Mouse (Mus musculus): Measurements from ENCODE around the gene Zswim8. TPM values are rescaled to one million over a fixed set of nuclear protein-coding genes. Genes with fewer than 3 reads are reported as not detected.

Zswim8 gene
- polyA plus RNA-seq, 1 experiment from 2014 or later = 22.3 TPM

GRCm38 (mm10) chr14:20664436-20664835, 42.9 kb upstream of the Zswim8 start:
- H3K4me2 ChIP-seq (ENCODE audit: low read depth, low read length) = peak overlapping the region; percentile 90
- H3K9ac ChIP-seq (ENCODE audit: low read length) = peak overlapping the region; percentile 77
- H3K27ac ChIP-seq (ENCODE audit: low read length) = peak overlapping the region; percentile 94
- peaks cover 33% of the 10 kb centered on the region for H3K4me1 ChIP-seq (ENCODE audit: control insufficient read depth, insufficient read depth, low read length)
- no peaks in the 10 kb centered on the region for H3K9me3 ChIP-seq (replicated peaks; ENCODE audit: control insufficient read depth, low read length)
- WGBS = 27% methylated on average over 3 of the region's 3 CpGs
- H3K27me3 ChIP-seq (ENCODE audit: control insufficient read depth, insufficient read depth, low read length) = no peaks in the 10 kb centered on the region
- ATAC-seq (replicated peaks; ENCODE audit: extremely low read depth, insufficient read depth, low FRiP score) = peak; percentile 66
- no peaks in the 10 kb centered on the region for H3K36me3 ChIP-seq (ENCODE audit: control insufficient read depth, insufficient read depth)
- peak overlapping the region; percentile 72 for H3K4me3 ChIP-seq (ENCODE audit: low read length)

- Histone ChIP-seq H3K4me2 (ENCODE audit: low read depth, low read length) (peak overlapping the region; percentile 90), H3K9me3 (replicated peaks; ENCODE audit: control insufficient read depth, low read length) (no peaks in the 10 kb centered on the region), H3K4me3 (ENCODE audit: low read length) (peak overlapping the region; percentile 53), H3K4me1 (ENCODE audit: control insufficient read depth, insufficient read depth, low read length) (peaks cover 18% of the 10 kb centered on the region), H3K36me3 (ENCODE audit: control insufficient read depth, insufficient read depth) (no peaks in the 10 kb centered on the region), H3K27ac (ENCODE audit: low read length) (peak overlapping the region; percentile 92), H3K9ac (ENCODE audit: low read length) (peak overlapping the region; percentile 81), H3K27me3 (ENCODE audit: control insufficient read depth, insufficient read depth, low read length) (no peaks in the 10 kb centered on the region)
- 63% methylated on average over 1 of the region's 1 CpGs for WGBS
- no peak for ATAC-seq (replicated peaks; ENCODE audit: extremely low read depth, insufficient read depth, low FRiP score)
These were observed 39.9 kb upstream of the Zswim8 start for GRCm38 (mm10) chr14:20667469-20667868.

DNA sequence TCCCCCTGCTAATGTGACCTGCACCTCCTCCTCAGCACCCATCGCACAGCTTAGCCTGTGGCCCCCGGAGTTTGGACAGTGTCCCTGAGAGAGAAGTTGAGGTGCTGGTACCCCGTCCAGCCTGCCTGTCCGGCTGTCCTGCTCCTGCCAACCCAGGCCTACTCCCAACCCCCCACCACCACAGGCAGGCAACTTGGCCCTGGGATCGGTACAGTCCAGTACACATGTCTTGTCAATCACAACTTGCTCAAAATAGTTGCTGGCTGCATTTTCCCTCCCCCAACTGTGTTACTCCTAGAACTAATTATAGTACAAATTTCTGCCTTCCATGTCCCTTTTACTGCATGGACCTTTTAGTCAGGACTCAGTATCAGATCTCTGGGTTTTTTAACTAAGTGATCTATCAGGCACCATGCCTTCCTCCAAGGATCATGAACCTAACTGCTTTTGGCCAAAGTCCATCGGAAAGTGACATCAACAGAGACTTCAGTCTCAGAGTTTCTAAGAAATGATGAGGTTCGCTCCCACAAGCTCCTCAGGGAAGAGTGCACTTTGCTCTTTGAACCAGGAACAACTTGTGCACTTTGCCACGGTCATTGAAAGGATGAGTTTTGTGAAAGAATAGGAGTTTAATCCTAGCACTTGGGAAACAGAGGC, 39.1 kb upstream of the Zswim8 start, which contains the start of gene Synpo2l:
Gene Synpo2l, minus strand, starts transcription at position 201 of the 657 bp plus-strand sequence.
- no peaks in the 10 kb centered on the region for H3K36me3 ChIP-seq (ENCODE audit: control insufficient read depth, insufficient read depth)
- H3K27me3 ChIP-seq (ENCODE audit: control insufficient read depth, insufficient read depth, low read length) = no peaks in the 10 kb centered on the region
- peak within 1 kb of the TSS; percentile 90 for H3K4me2 ChIP-seq (ENCODE audit: low read depth, low read length)
- peaks cover 20% of the 10 kb centered on the region for H3K4me1 ChIP-seq (ENCODE audit: control insufficient read depth, insufficient read depth, low read length)
- H3K9me3 ChIP-seq (replicated peaks; ENCODE audit: control insufficient read depth, low read length) = no peaks in the 10 kb centered on the region; the same call in 1 of the 2 replicates
- H3K9ac ChIP-seq (ENCODE audit: low read length) = peak within 1 kb of the TSS; percentile 81
- H3K27ac ChIP-seq (ENCODE audit: low read length) = peak within 1 kb of the TSS; percentile 92
- ATAC-seq (replicated peaks; ENCODE audit: extremely low read depth, insufficient read depth, low FRiP score) = peak; percentile 80
- H3K4me3 ChIP-seq (ENCODE audit: low read length) = peak within 1 kb of the TSS; percentile 53
- WGBS = 54% methylated on average over 8 of the region's 8 CpGs

GRCm38 (mm10) chr14:20672990-20673389, 34.4 kb upstream of the Zswim8 start:
- Histone ChIP-seq H3K4me3 (ENCODE audit: low read length) (no peak overlapping the region), H3K27me3 (ENCODE audit: control insufficient read depth, insufficient read depth, low read length) (no peaks in the 10 kb centered on the region), H3K4me2 (ENCODE audit: low read depth, low read length) (no peak overlapping the region), H3K36me3 (ENCODE audit: control insufficient read depth, insufficient read depth) (peaks cover 13% of the 10 kb centered on the region), H3K9ac (ENCODE audit: low read length) (no peak overlapping the region), H3K4me1 (ENCODE audit: control insufficient read depth, insufficient read depth, low read length) (peaks cover 23% of the 10 kb centered on the region), H3K27ac (ENCODE audit: low read length) (no peak overlapping the region; the same call in 1 of the 2 replicates), H3K9me3 (replicated peaks; ENCODE audit: control insufficient read depth, low read length) (no peaks in the 10 kb centered on the region; the same call in 1 of the 2 replicates)
- WGBS = 89% methylated on average over 2 of the region's 2 CpGs
- no peak for ATAC-seq (replicated peaks; ENCODE audit: extremely low read depth, insufficient read depth, low FRiP score)

- H3K27ac ChIP-seq (ENCODE audit: low read length) = peak overlapping the region; percentile 95
- no peaks in the 10 kb centered on the region; the same call in 1 of the 2 replicates for H3K9me3 ChIP-seq (replicated peaks; ENCODE audit: control insufficient read depth, low read length)
- peak overlapping the region; percentile 91 for H3K4me2 ChIP-seq (ENCODE audit: low read depth, low read length)
- H3K4me3 ChIP-seq (ENCODE audit: low read length) = peak overlapping the region; percentile 82
- no peak for ATAC-seq (replicated peaks; ENCODE audit: extremely low read depth, insufficient read depth, low FRiP score)
- peaks cover 21% of the 10 kb centered on the region for H3K4me1 ChIP-seq (ENCODE audit: control insufficient read depth, insufficient read depth, low read length)
- peak overlapping the region; percentile 75 for H3K9ac ChIP-seq (ENCODE audit: low read length)
- H3K36me3 ChIP-seq (ENCODE audit: control insufficient read depth, insufficient read depth) = peaks cover 20% of the 10 kb centered on the region
- no peaks in the 10 kb centered on the region for H3K27me3 ChIP-seq (ENCODE audit: control insufficient read depth, insufficient read depth, low read length)
- 8% methylated on average over 13 of the region's 13 CpGs for WGBS
These were observed 33.7 kb upstream of the Zswim8 start for GRCm38 (mm10) chr14:20673735-20674063.

DNA sequence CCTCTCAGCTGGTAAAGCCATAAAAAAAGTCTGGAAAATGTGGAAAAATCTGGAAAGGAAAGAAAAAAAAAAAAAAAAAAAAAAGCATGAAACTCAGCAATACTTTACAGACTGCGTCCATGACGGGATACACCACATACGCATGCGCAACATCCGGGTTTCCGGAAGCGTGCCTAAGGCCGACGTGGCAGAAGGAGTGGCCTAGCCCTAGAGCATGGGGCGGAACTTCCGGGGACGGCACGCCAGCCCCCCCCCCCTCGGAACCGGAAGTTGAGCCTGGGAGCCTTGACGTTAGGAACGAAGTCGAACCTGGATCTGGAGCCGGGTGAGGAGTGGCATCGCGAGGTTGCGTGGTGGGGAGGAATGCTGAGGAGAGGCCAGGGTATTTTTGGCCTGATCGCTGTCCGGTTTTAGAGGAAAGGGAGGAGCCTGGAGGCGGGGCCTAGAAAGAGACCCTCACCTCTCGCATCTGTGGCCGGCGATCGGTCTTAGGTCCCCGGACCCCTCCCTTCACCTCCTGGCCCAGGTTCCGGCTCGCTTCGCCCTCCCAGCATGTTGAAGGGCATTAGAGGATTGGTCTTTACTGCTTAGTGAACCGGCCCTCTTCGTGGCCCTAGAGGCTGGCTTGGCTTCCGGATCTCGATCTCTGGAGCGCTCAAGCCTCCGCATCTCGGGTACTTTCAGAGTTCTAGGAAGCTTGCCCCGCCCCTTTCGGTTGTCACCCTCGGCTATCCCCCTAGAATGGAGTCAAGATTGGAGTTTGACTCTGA, 33.1 kb upstream of the Zswim8 start, which contains the start of gene Sec24c:
Gene Sec24c, plus strand, starts transcription at position 245 of the 770 bp plus-strand sequence.
- 0% methylated on average over 43 of the region's 43 CpGs for WGBS
- H3K9me3 ChIP-seq (replicated peaks; ENCODE audit: control insufficient read depth, low read length) = no peaks in the 10 kb centered on the region; the same call in 1 of the 2 replicates
- H3K36me3 ChIP-seq (ENCODE audit: control insufficient read depth, insufficient read depth) = peaks cover 25% of the 10 kb centered on the region
- peak within 1 kb of the TSS; percentile 91 for H3K4me2 ChIP-seq (ENCODE audit: low read depth, low read length)
- H3K9ac ChIP-seq (ENCODE audit: low read length) = peak within 1 kb of the TSS; percentile 88
- H3K4me3 ChIP-seq (ENCODE audit: low read length) = peak within 1 kb of the TSS; percentile 82
- H3K4me1 ChIP-seq (ENCODE audit: control insufficient read depth, insufficient read depth, low read length) = peaks cover 16% of the 10 kb centered on the region
- H3K27ac ChIP-seq (ENCODE audit: low read length) = peak within 1 kb of the TSS; percentile 95
- no peaks in the 10 kb centered on the region for H3K27me3 ChIP-seq (ENCODE audit: control insufficient read depth, insufficient read depth, low read length)
- peak; percentile 96 for ATAC-seq (replicated peaks; ENCODE audit: extremely low read depth, insufficient read depth, low FRiP score)

DNA sequence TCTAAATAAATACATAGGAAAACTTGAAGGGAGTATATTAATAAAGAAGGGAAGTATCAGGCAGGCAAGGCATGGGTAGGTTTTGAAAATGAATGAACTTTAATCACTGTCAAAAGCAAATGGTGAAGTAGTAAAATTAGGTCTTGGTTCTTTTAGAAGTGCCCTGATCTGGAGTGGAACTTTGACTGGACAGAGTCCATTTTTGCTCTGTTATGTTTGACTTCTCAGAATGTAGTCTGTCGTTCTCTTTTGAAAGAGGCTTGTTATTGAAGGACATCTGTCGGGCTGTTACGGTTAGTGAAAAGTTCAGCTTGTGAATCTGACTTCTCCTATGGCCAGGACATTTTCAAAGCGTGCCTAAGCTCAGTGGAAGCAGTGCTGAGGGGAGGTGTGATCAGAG, 29.4 kb upstream of the Zswim8 start:
- no peak for ATAC-seq (replicated peaks; ENCODE audit: extremely low read depth, insufficient read depth, low FRiP score)
- Histone ChIP-seq H3K27ac (ENCODE audit: low read length) (no peak overlapping the region), H3K27me3 (ENCODE audit: control insufficient read depth, insufficient read depth, low read length) (no peaks in the 10 kb centered on the region), H3K36me3 (ENCODE audit: control insufficient read depth, insufficient read depth) (peaks cover 56% of the 10 kb centered on the region), H3K9ac (ENCODE audit: low read length) (no peak overlapping the region), H3K9me3 (replicated peaks; ENCODE audit: control insufficient read depth, low read length) (no peaks in the 10 kb centered on the region; the same call in 1 of the 2 replicates), H3K4me3 (ENCODE audit: low read length) (no peak overlapping the region), H3K4me1 (ENCODE audit: control insufficient read depth, insufficient read depth, low read length) (peaks cover 24% of the 10 kb centered on the region), H3K4me2 (ENCODE audit: low read depth, low read length) (no peak overlapping the region)
- 84% methylated on average over 4 of the region's 4 CpGs for WGBS

DNA sequence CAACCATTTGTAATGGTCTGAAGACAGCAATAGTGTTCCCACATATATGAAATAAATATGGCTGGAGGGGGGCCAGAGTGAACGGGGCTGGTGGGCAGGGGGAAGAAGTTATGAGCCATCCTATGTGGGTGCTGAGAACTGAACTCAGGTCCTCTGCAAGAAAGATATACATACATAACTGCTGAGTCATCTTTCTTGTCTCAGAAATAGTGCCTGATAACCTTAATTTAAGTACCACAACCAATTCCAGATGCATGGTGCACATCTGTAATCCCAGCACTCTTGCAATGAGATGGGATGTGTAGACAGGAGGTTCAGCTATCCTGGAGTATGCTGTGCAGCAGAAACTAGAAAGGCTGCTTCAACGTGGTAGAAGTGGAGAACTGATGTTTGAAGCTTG, 25.6 kb upstream of the Zswim8 start:
- Histone ChIP-seq H3K4me3 (ENCODE audit: low read length) (no peak overlapping the region), H3K4me2 (ENCODE audit: low read depth, low read length) (no peak overlapping the region), H3K36me3 (ENCODE audit: control insufficient read depth, insufficient read depth) (peaks cover 85% of the 10 kb centered on the region), H3K27ac (ENCODE audit: low read length) (peak overlapping the region; percentile 5), H3K9ac (ENCODE audit: low read length) (no peak overlapping the region), H3K4me1 (ENCODE audit: control insufficient read depth, insufficient read depth, low read length) (peaks cover 8% of the 10 kb centered on the region), H3K27me3 (ENCODE audit: control insufficient read depth, insufficient read depth, low read length) (no peaks in the 10 kb centered on the region), H3K9me3 (replicated peaks; ENCODE audit: control insufficient read depth, low read length) (no peaks in the 10 kb centered on the region)
- WGBS = 87% methylated on average over 2 of the region's 2 CpGs
- ATAC-seq (replicated peaks; ENCODE audit: extremely low read depth, insufficient read depth, low FRiP score) = no peak

DNA sequence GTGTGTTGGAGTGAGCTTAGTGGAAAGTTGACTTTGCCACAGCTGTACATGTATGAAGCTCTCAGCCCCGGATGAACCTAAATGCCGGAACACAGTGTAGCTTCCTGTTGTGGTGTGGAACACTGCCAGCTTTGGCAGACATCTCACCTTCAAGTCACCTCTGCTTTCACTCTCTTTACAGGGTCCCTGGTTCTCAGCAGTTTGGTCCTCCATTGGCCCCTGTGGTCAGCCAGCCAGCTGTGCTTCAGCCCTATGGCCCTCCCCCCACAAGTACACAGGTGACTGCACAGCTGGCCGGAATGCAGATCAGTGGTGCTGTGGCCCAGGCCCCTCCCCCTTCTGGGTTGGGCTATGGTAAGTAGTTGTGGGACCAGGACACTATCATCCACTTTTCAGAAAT, 24.9 kb upstream of the Zswim8 start:
- H3K36me3 ChIP-seq (ENCODE audit: control insufficient read depth, insufficient read depth) = peaks cover 88% of the 10 kb centered on the region
- no peaks in the 10 kb centered on the region for H3K27me3 ChIP-seq (ENCODE audit: control insufficient read depth, insufficient read depth, low read length)
- peak; percentile 52; the same call in 1 of the 2 replicates for ATAC-seq (replicated peaks; ENCODE audit: extremely low read depth, insufficient read depth, low FRiP score)
- no peak overlapping the region for H3K4me2 ChIP-seq (ENCODE audit: low read depth, low read length)
- no peak overlapping the region for H3K9ac ChIP-seq (ENCODE audit: low read length)
- peaks cover 8% of the 10 kb centered on the region for H3K4me1 ChIP-seq (ENCODE audit: control insufficient read depth, insufficient read depth, low read length)
- no peak overlapping the region for H3K4me3 ChIP-seq (ENCODE audit: low read length)
- peak overlapping the region; percentile 5 for H3K27ac ChIP-seq (ENCODE audit: low read length)
- whole genome bisulfite sequencing = 27% methylated on average over 3 of the region's 3 CpGs
- H3K9me3 ChIP-seq (replicated peaks; ENCODE audit: control insufficient read depth, low read length) = no peaks in the 10 kb centered on the region
